Mouse (Mus musculus) lung, embryonic 14.5 days (tissue): ENCODE data around the gene Rsph10b. TPM values are rescaled to one million over a fixed set of nuclear protein-coding genes. Genes with fewer than 3 reads are reported as not detected.

Source experiments
- ATAC-seq: fragments of 200-750 bp; cut with Nextera tagmentation; 2 replicates; pipeline ENCODE4 v1.8.0; 2017; ENCODE audit warnings: mild to moderate bottlenecking, moderate TSS enrichment, moderate library complexity; ENCODE audit not compliant: insufficient read depth
- DNase-seq: peaks from one replicate; pipeline ENCODE4 v3.0.0-alpha.2; 2015
- H3K27ac ChIP-seq: fragments of 300-500 bp; sonication (generic); 2 replicates; pipeline ENCODE4 v1.5.1; 2014; ENCODE audit warnings: low read depth, mild to moderate bottlenecking, moderate library complexity
- H3K27me3 ChIP-seq: fragments of 300-500 bp; sonication (generic); 2 replicates; pipeline ENCODE4 v1.6.1; 2014; ENCODE audit warnings: low read length, control low read depth; ENCODE audit not compliant: insufficient read depth
- H3K36me3 ChIP-seq: fragments of 300-500 bp; sonication (generic); 2 replicates; pipeline ENCODE4 v1.6.1; 2014; ENCODE audit warnings: control low read depth; ENCODE audit not compliant: insufficient read depth
- H3K4me1 ChIP-seq: fragments of 300-500 bp; sonication (generic); 2 replicates; pipeline ENCODE4 v1.6.1; 2014; ENCODE audit warnings: antibody characterized with exemption, control low read depth; ENCODE audit not compliant: insufficient read depth
- H3K4me2 ChIP-seq: fragments of 300-500 bp; sonication (generic); 2 replicates; pipeline ENCODE4 v1.6.1; 2014; ENCODE audit warnings: mild to moderate bottlenecking
- H3K4me3 ChIP-seq: fragments of 300-500 bp; sonication (generic); 2 replicates; pipeline ENCODE4 v1.5.1; 2014; ENCODE audit warnings: low read depth, low read length
- H3K9ac ChIP-seq: fragments of 300-500 bp; sonication (generic); 2 replicates; pipeline ENCODE4 v1.6.1; 2014
- H3K9me3 ChIP-seq: fragments of 300-500 bp; sonication (generic); 2 replicates; pipeline ENCODE4 v1.6.1; 2016; ENCODE audit warnings: low read depth, low read length, control low read depth
- CTCF ChIP-seq: IDR thresholded peaks from 2 replicates; pipeline ENCODE4 v1.5.1; 2016; ENCODE audit warnings: antibody characterized with exemption, low read depth
- WGBS: fragments of 180-500 bp; shearing (Covaris S2); extraction: QIAGEN DNeasy Blood & Tissue Kit; methylation state at CpG from one replicate; pipeline ENCODE4 v1.1.7; 2014; 5-methylcytosine and 5-hydroxymethylcytosine counted together
- polyA plus RNA-seq: library from polyadenylated mRNA; unstranded; fragments of >200 nt; fragmentation: Nextera tagmentation; extraction: Ambion mirVana; gene quantifications from 2 replicates; pipeline ENCODE4 v1.2.1, GENCODE M21; 2014

The Rsph10b gene
- polyA plus RNA-seq, 1 experiment from 2014 or later: 0.33 TPM

DNA sequence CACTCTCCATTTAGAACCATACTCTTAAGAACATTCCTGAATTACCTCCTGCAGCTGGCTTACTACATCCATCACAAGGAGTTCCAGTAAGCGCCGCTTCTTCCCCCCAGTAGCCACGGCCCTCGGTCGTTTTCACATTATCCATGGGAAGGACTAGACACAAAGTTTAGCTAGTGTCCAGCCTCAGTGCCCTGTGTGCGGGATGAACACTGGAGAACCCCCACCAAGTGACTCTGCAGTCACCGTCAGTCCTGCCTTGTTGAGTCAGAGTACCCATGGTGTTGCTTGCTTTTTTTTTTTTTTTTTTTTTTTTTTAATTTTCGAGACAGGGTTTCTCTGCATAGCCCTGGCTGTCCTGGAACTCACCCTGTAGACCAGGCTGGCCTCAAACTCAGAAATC lies 28.3 kb downstream of the Rsph10b start:
- Histone ChIP-seq H3K9ac (no peak overlapping the region), H3K4me1 (no peaks in the 10 kb centered on the region), H3K27ac (no peak overlapping the region), H3K36me3 (no peaks in the 10 kb centered on the region), H3K27me3 (no peaks in the 10 kb centered on the region), H3K4me3 (no peak overlapping the region), H3K9me3 (no peaks in the 10 kb centered on the region), H3K4me2 (no peak overlapping the region)
- DNase-seq: no peak
- 79% methylated on average over 8 of the region's 8 CpGs for WGBS
- TF ChIP-seq CTCF: no peak
- ATAC-seq: no peak

DNA sequence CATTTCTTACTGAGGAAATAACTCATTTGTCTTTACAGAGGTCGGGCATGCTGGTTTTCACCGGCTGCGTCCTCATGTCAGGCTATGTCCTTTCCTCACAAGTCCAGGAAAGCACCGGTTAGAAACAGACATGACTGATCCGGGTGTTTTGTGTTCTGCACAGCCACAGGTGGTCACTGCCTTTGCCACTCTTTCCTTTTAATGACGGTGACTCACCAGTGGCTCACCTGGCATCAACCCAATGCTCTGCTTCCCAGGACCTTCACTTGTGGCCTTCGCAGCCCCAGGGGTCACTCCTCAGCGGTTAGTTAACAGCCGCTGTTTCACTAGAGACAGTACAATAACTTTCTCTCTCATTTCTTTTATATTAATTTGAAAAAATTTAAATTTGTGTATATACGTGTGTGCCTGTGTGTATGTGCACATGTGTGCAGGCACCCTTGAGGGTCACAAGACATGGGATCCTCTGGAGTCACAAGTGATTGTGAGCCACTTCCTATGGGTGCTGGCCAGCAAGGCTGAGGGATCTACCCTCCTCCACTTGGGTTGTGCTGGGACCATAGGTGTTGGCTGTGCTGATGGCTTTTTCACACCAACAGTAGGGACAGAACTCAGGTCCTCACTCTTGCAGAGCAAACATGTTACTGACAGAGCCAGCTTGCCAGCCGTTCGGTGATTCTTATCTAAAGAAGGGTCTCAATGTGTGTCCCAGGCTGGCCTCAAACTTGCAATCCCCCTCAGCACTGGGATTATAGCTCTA lies 32.9 kb downstream of the Rsph10b start:
- 73% methylated on average over 12 of the region's 12 CpGs for WGBS
- H3K9me3 ChIP-seq: no peaks in the 10 kb centered on the region

DNA sequence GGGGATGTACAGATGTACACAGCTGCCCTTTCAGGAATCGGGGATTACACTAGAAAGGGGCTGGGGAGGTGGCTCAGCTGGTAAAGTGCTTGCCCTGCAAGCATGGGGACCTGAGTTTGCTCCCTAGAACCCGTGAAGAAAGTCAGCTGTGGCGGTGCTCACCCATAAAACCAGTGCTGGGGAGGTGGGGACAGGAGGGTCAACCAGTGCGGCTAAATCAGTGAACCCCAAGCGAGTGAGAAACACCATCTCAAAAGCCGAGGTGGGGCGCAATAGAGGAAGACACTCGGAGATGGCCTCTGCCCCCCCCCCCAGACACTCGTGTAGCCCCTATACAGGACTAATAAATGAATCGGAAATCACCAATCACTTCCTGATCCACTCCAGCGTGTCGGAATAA lies 33.8 kb downstream of the Rsph10b start:
- no peaks in the 10 kb centered on the region for H3K27me3 ChIP-seq

More for the DNA sequence above, 32.9 kb downstream of the Rsph10b start:
- Histone ChIP-seq H3K4me3 (no peak overlapping the region), H3K27ac (no peak overlapping the region), H3K4me2 (no peak overlapping the region), H3K36me3 (no peaks in the 10 kb centered on the region), H3K27me3 (no peaks in the 10 kb centered on the region), H3K4me1 (no peaks in the 10 kb centered on the region), H3K9ac (no peak overlapping the region)
- no peak for ATAC-seq
- peak; percentile 5 for DNase-seq
- no peak for TF ChIP-seq CTCF

DNA sequence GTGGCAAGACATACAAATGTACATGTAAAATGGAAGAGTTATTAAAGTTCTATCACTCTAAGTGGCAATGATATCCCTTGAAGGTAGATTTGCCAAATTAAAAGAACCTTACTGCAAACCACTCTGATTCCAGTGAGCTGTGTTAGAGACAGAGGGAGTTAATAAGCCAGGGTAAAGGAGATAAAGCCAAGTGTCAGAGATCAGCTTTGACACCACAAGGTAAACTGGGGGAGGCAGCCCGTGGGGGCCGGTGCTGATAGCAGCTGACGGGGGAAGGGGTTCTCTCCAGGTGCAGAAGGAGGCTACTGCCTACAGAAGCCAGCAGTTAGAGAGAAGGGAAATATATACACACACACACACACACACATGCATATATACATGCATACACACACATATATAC lies 39.8 kb downstream of the Rsph10b start:
- H3K4me2 ChIP-seq: no peak overlapping the region
- WGBS: 18% methylated on average over 3 of the region's 3 CpGs
- TF ChIP-seq CTCF: no peak

More for the DNA sequence above, 33.8 kb downstream of the Rsph10b start:
- Histone ChIP-seq H3K9ac (no peak overlapping the region), H3K36me3 (no peaks in the 10 kb centered on the region), H3K4me1 (no peaks in the 10 kb centered on the region), H3K9me3 (no peaks in the 10 kb centered on the region), H3K27ac (no peak overlapping the region), H3K4me3 (no peak overlapping the region), H3K4me2 (no peak overlapping the region)
- WGBS: 84% methylated on average over 12 of the region's 12 CpGs
- TF ChIP-seq CTCF: no peak
- ATAC-seq (no peak), DNase-seq (no peak)

DNA sequence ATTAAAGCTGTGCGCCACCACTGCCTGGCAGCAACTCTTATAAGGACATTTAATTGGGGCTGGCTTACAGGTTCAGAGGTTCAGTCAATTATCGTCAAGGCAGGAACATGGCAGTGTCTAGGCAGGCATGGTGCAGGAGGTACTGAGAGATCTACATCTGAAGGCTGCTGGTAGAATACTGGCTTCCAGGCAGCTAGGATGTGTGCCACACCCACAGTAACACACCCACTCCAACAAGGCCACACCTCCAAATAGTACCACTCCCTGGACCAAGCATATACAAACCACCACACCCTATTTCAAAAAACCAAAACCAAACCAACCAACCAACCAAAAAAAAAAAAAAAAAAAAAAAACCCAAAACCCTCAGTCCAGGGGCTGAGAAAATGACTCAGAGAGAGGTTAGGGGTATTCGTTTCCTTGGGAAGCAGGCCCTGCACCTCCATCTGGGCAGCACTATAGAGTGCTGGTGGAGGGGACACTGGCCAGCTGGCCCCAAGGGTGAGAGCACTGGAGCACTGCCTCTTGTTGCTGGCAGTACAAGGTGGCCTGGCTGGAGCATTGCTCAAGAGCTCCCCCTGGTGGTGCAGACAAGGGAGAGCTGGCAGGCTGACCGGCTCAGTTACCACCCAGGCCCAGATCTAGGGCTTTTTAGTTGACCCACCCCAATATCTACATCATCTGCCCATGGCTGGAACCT lies 42.2 kb downstream of the Rsph10b start:
- Histone ChIP-seq H3K27ac (no peak overlapping the region), H3K4me1 (no peaks in the 10 kb centered on the region), H3K4me2 (no peak overlapping the region), H3K4me3 (no peak overlapping the region), H3K27me3 (no peaks in the 10 kb centered on the region), H3K9me3 (no peaks in the 10 kb centered on the region), H3K36me3 (no peaks in the 10 kb centered on the region), H3K9ac (no peak overlapping the region)
- peak; percentile 86 for DNase-seq
- peak; percentile 94 for TF ChIP-seq CTCF
- WGBS: 49% methylated on average over 4 of the region's 4 CpGs
- peak; percentile 84 for ATAC-seq

More for the DNA sequence above, 39.8 kb downstream of the Rsph10b start:
- Histone ChIP-seq H3K27me3 (no peaks in the 10 kb centered on the region), H3K27ac (no peak overlapping the region), H3K36me3 (no peaks in the 10 kb centered on the region), H3K9me3 (no peaks in the 10 kb centered on the region), H3K9ac (no peak overlapping the region), H3K4me3 (no peak overlapping the region), H3K4me1 (no peaks in the 10 kb centered on the region)
- no peak for DNase-seq
- ATAC-seq: no peak

- no peak for DNase-seq
- no peak; the same call in 1 of the 2 replicates for ATAC-seq
- 49% methylated on average over 2 of the region's 2 CpGs for WGBS
- TF ChIP-seq CTCF: no peak
- H3K36me3 ChIP-seq: no peaks in the 10 kb centered on the region
- no peaks in the 10 kb centered on the region for H3K4me1 ChIP-seq
- no peak overlapping the region for H3K9ac ChIP-seq
- no peaks in the 10 kb centered on the region for H3K9me3 ChIP-seq
- H3K4me3 ChIP-seq: no peak overlapping the region
- no peaks in the 10 kb centered on the region for H3K27me3 ChIP-seq
- no peak overlapping the region for H3K27ac ChIP-seq
- no peak overlapping the region for H3K4me2 ChIP-seq
Measured at GRCm38 (mm10) chr5:143975631-143975933, 42.7 kb downstream of the Rsph10b start.

GRCm38 (mm10) chr5:143976232-143976631 lies 43.4 kb downstream of the Rsph10b start:
- no peak overlapping the region for H3K4me3 ChIP-seq
- no peaks in the 10 kb centered on the region for H3K36me3 ChIP-seq
- WGBS: 78% methylated on average over 11 of the region's 11 CpGs
- no peak for TF ChIP-seq CTCF
- no peaks in the 10 kb centered on the region for H3K27me3 ChIP-seq
- no peak for ATAC-seq
- H3K4me2 ChIP-seq: no peak overlapping the region
- H3K9ac ChIP-seq: no peak overlapping the region
- H3K27ac ChIP-seq: no peak overlapping the region
- no peaks in the 10 kb centered on the region for H3K4me1 ChIP-seq
- no peak for DNase-seq
- no peaks in the 10 kb centered on the region for H3K9me3 ChIP-seq
